Mouse (Mus musculus): Measurements from ENCODE around the gene Abr. TPM values are rescaled to one million over a fixed set of nuclear protein-coding genes. Genes with fewer than 3 reads are reported as not detected.

Gene Abr
- total and polyA plus RNA-seq, 3 experiments, result 3.8 to 8.8 TPM; not detected in 1

GRCm38 (mm10) chr11:76647500-76647899, 25.4 kb upstream of the Abr start (continued):
- no peak for TF ChIP-seq MXI1 (IDR thresholded peaks at IDR 0.05; ENCODE audit: low read depth, low read length)
- no peak for TF ChIP-seq EP300 (IDR thresholded peaks at IDR 0.05; ENCODE audit: low read depth in 1 of 2, low read length in 2 of 2)
- no peak for TF ChIP-seq SIN3A (IDR thresholded peaks at IDR 0.05; ENCODE audit: low read length)
- peak; percentile 82 for TF ChIP-seq RAD21 (IDR thresholded peaks at IDR 0.05; ENCODE audit: low read depth, low read length)
- no peak for TF ChIP-seq POLR2AphosphoS5 (IDR thresholded peaks at IDR 0.05; ENCODE audit: borderline replicate concordance, low read depth, low read length)
- TF ChIP-seq ZC3H11A (IDR thresholded peaks at IDR 0.05; ENCODE audit: low read depth, low read length), result peak; percentile 42; the same call in 1 of the 2 replicates
- no peak for TF ChIP-seq POLR2AphosphoS2 (IDR thresholded peaks at IDR 0.05; ENCODE audit: low read length)
- TF ChIP-seq ELF1 (IDR thresholded peaks at IDR 0.05; ENCODE audit: low read depth, low read length), result no peak
- no peak for TF ChIP-seq MYC (IDR thresholded peaks at IDR 0.05; ENCODE audit: low read depth, low read length)
- no peak for TF ChIP-seq MAX (IDR thresholded peaks at IDR 0.05; ENCODE audit: low read length)
- no peak for TF ChIP-seq RCOR1 (IDR thresholded peaks at IDR 0.05; ENCODE audit: low read depth, low read length)
- no peak for TF ChIP-seq CHD2 (IDR thresholded peaks at IDR 0.05; ENCODE audit: low read length)
- TF ChIP-seq ETS1 (IDR thresholded peaks at IDR 0.05; ENCODE audit: low read depth, low read length), result no peak
- no peak for TF ChIP-seq GATA1 (IDR thresholded peaks at IDR 0.05; ENCODE audit: low read depth, low read length)
- no peak for TF ChIP-seq NELFE (IDR thresholded peaks at IDR 0.05; ENCODE audit: low read depth, low read length)
- TF ChIP-seq TBP (IDR thresholded peaks at IDR 0.05; ENCODE audit: low read depth, low read length), result no peak
- no peak for TF ChIP-seq USF1 (IDR thresholded peaks at IDR 0.05; ENCODE audit: low read depth, low read length)
- no peak for TF ChIP-seq E2F4 (IDR thresholded peaks at IDR 0.05; ENCODE audit: borderline replicate concordance, low read depth, low read length)

- Histone ChIP-seq H3K4me3 (ENCODE audit: control insufficient read depth in 1 of 2, insufficient read depth in 1 of 2, low read depth in 2 of 2, low read length in 2 of 2) (no peak overlapping the region), H3K4me1 (ENCODE audit: control insufficient read depth in 1 of 2, insufficient read depth in 2 of 2, low read length in 2 of 2) (no peaks in the 10 kb centered on the region), H3K36me3 (ENCODE audit: control insufficient read depth in 1 of 2, insufficient read depth in 2 of 2, low read length in 2 of 2) (no peaks in the 10 kb centered on the region), H3K27me3 (ENCODE audit: control insufficient read depth in 1 of 2, insufficient read depth in 2 of 2, low read length in 2 of 2) (peaks cover 2 to 7% of the 10 kb centered on the region in 2 experiments; a peak in 3 of 4 replicates), H3K27ac (ENCODE audit: control insufficient read depth, low read depth, low read length) (no peak overlapping the region), H3K79me2 (ENCODE audit: control insufficient read depth, insufficient read depth, low read length, poor library complexity) (no peaks in the 10 kb centered on the region), H3K9me3 (replicated peaks; ENCODE audit: insufficient read depth, low read length) (no peaks in the 10 kb centered on the region), H3K9ac (ENCODE audit: control insufficient read depth, low read depth, low read length, poor library complexity, severe bottlenecking) (no peak overlapping the region)
- no peak for DNase-seq (ENCODE audit: low read depth, low spot score)
- TF ChIP-seq ZNF384 (IDR thresholded peaks at IDR 0.05; ENCODE audit: low read depth, low read length), result no peak
These were observed 24.9 kb upstream of the Abr start for GRCm38 (mm10) chr11:76647062-76647461.

GRCm38 (mm10) chr11:76645955-76646354, 23.8 kb upstream of the Abr start:
- no peak overlapping the region for H3K4me3 ChIP-seq (ENCODE audit: control insufficient read depth in 1 of 2, insufficient read depth in 1 of 2, low read depth in 2 of 2, low read length in 2 of 2)
- TF ChIP-seq HCFC1 (IDR thresholded peaks at IDR 0.05; ENCODE audit: low read depth, low read length) (0 out of 2 replicates have a peak, but pooled peaks have one; percentile 17), ZC3H11A (IDR thresholded peaks at IDR 0.05; ENCODE audit: low read depth, low read length) (peak; percentile 75), CHD2 (IDR thresholded peaks at IDR 0.05; ENCODE audit: low read length) (no peak), MYC (IDR thresholded peaks at IDR 0.05; ENCODE audit: low read depth, low read length) (no peak), SIN3A (IDR thresholded peaks at IDR 0.05; ENCODE audit: low read length) (peak; percentile 49; the same call in 1 of the 2 replicates), NELFE (IDR thresholded peaks at IDR 0.05; ENCODE audit: low read depth, low read length) (no peak), CTCF (IDR thresholded peaks at IDR 0.05 in 2 of 3, conservative IDR thresholded peaks at IDR 0.05 in 1 of 3; ENCODE audit: control insufficient read depth in 1 of 3, insufficient read depth in 1 of 3, low read depth in 2 of 3, low read length in 3 of 3, poor library complexity in 1 of 3, severe bottlenecking in 1 of 3) (peak; percentile 94 to 99 (median 99)), ELF1 (IDR thresholded peaks at IDR 0.05; ENCODE audit: low read depth, low read length) (no peak), GABPA (IDR thresholded peaks at IDR 0.05; ENCODE audit: low read depth, low read length) (no peak), SMC3 (IDR thresholded peaks at IDR 0.05; ENCODE audit: low read depth, low read length) (peak; percentile 98), RAD21 (IDR thresholded peaks at IDR 0.05; ENCODE audit: low read depth, low read length) (peak; percentile 89)
- no peaks in the 10 kb centered on the region for H3K36me3 ChIP-seq (ENCODE audit: control insufficient read depth in 1 of 2, insufficient read depth in 2 of 2, low read length in 2 of 2)
- DNase-seq (ENCODE audit: low read depth, low spot score), result peak; percentile 88
- no peak overlapping the region for H3K9ac ChIP-seq (ENCODE audit: control insufficient read depth, low read depth, low read length, poor library complexity, severe bottlenecking)
- no peaks in the 10 kb centered on the region for H3K9me3 ChIP-seq (replicated peaks; ENCODE audit: insufficient read depth, low read length)
- no peaks in the 10 kb centered on the region for H3K4me1 ChIP-seq (ENCODE audit: control insufficient read depth in 1 of 2, insufficient read depth in 2 of 2, low read length in 2 of 2)
- no peaks in the 10 kb centered on the region for H3K79me2 ChIP-seq (ENCODE audit: control insufficient read depth, insufficient read depth, low read length, poor library complexity)
- peaks cover 2 to 9% of the 10 kb centered on the region in 2 experiments; a peak in 3 of 4 replicates for H3K27me3 ChIP-seq (ENCODE audit: control insufficient read depth in 1 of 2, insufficient read depth in 2 of 2, low read length in 2 of 2)
- H3K27ac ChIP-seq (ENCODE audit: control insufficient read depth, low read depth, low read length), result no peak overlapping the region

All from MEL (cell line).